In the genomic region with DNA sequence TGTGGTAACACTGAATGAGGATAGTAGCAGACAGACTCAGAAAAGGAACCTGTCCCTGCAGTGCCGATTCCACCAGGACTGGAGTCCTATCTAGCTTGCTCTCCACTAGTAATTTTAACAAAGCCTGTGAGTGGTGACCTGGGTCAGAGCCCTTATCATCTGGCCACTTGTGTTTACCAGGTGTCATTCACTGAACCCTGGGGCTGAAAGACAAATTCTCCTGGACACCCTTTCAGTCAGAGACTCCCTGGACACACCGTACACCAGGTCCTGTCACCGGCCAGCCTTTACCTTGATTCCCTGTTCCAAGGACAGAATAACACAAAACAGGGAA, we compare ENCODE assay signal across 16 mouse cellular contexts. TPM values are rescaled to one million over a fixed set of nuclear protein-coding genes. Genes with fewer than 3 reads are reported as not detected.
DNase-seq lines count a peak whose midpoint lies in the region; ATAC-seq and TF ChIP-seq lines count a peak whose summit lies in the region.
"Had no signal": no experiment of that assay in that cellular context is flagged by ENCODE, and none has a peak within 500 bp of the region (broad histone marks: within the 10 kb centered on the region; RNA-seq: fewer than 3 reads in every experiment).

No protein-coding gene starts in this region.

- no peak for TF ChIP-seq CTCF in kidney, adult 2 months (conservative IDR thresholded peaks at IDR 0.05; ENCODE audit: insufficient read depth, insufficient read length, low read depth, low read length)
- TF ChIP-seq CTCF in liver, postnatal 0 days (IDR thresholded peaks at IDR 0.05; ENCODE audit: low read depth), result no peak

- H3K4me2 ChIP-seq in heart, embryonic 12.5 days, result peak overlapping the region; percentile 26; the same call in 1 of the 2 replicates
- no peak overlapping the region for H3K4me2 ChIP-seq in intestine, embryonic 16.5 days (ENCODE audit: low read depth, low read length)
- no peak overlapping the region for H3K4me2 ChIP-seq in liver, postnatal 0 days (ENCODE audit: low read depth, low read length)
- no peak overlapping the region for H3K4me2 ChIP-seq in forebrain, embryonic 14.5 days (ENCODE audit: low read length)
- H3K4me2 ChIP-seq: embryonic facial prominence, embryonic 15.5 days; hindbrain, embryonic 15.5 days; limb, embryonic 15.5 days had no signal

- H3K27me3 ChIP-seq in kidney, adult 2 months (replicated peaks; ENCODE audit: control insufficient read depth, insufficient read depth, low read length), result no peaks in the 10 kb centered on the region
- H3K27me3 ChIP-seq in heart, embryonic 12.5 days (replicated peaks), result no peaks in the 10 kb centered on the region
- no peaks in the 10 kb centered on the region for H3K27me3 ChIP-seq in intestine, embryonic 16.5 days (replicated peaks; ENCODE audit: control insufficient read depth, insufficient read depth, low read length)
- no peaks in the 10 kb centered on the region for H3K27me3 ChIP-seq in liver, postnatal 0 days (ENCODE audit: insufficient read depth, low read length)
- H3K27me3 ChIP-seq in forebrain, embryonic 14.5 days (replicated peaks; ENCODE audit: control insufficient read depth, insufficient read depth, low read length), result no peaks in the 10 kb centered on the region
- H3K27me3 ChIP-seq: embryonic facial prominence, embryonic 15.5 days; hindbrain, embryonic 15.5 days; limb, embryonic 15.5 days had no signal

- peak; percentile 73 for ATAC-seq in heart, embryonic 12.5 days (ENCODE audit: insufficient number of reproducible peaks, low FRiP score)
- ATAC-seq in intestine, embryonic 16.5 days, result peak; percentile 26; the same call in 1 of the 2 replicates
- ATAC-seq in liver, postnatal 0 days, result peak; percentile 58
- ATAC-seq in forebrain, embryonic 14.5 days, result no peak

- TF ChIP-seq EP300 in liver, postnatal 0 days (IDR thresholded peaks at IDR 0.05; ENCODE audit: low read depth), result 0 out of 2 replicates have a peak, but pooled peaks have one; percentile 2

- peak overlapping the region; percentile 70 for H3K27ac ChIP-seq in kidney, adult 2 months (ENCODE audit: insufficient read depth, low read depth, low read length)
- H3K27ac ChIP-seq in heart, embryonic 12.5 days (ENCODE audit: poor library complexity, severe bottlenecking), result peak overlapping the region; percentile 66; the same call in 1 of the 2 replicates
- H3K27ac ChIP-seq in intestine, embryonic 16.5 days (ENCODE audit: low read length), result peak overlapping the region; percentile 9; the same call in 1 of the 2 replicates
- peak overlapping the region; percentile 84 for H3K27ac ChIP-seq in liver, postnatal 0 days (ENCODE audit: low read depth)
- H3K27ac ChIP-seq in forebrain, embryonic 14.5 days (ENCODE audit: low read depth, low read length), result no peak overlapping the region
- H3K27ac ChIP-seq: embryonic facial prominence, embryonic 15.5 days; forebrain, embryonic 10.5 days; hindbrain, embryonic 15.5 days; limb, embryonic 15.5 days; midbrain, embryonic 10.5 days had no signal

- H3K9me3 ChIP-seq in heart, embryonic 12.5 days (replicated peaks), result no peaks in the 10 kb centered on the region
- H3K9me3 ChIP-seq in intestine, embryonic 16.5 days (ENCODE audit: control insufficient read depth, low read length), result no peaks in the 10 kb centered on the region
- no peaks in the 10 kb centered on the region for H3K9me3 ChIP-seq in liver, postnatal 0 days (ENCODE audit: low read length)
- no peaks in the 10 kb centered on the region for H3K9me3 ChIP-seq in forebrain, embryonic 14.5 days (replicated peaks; ENCODE audit: control insufficient read depth, low read length)
- H3K9me3 ChIP-seq: embryonic facial prominence, embryonic 15.5 days; forebrain, embryonic 10.5 days; hindbrain, embryonic 15.5 days; limb, embryonic 15.5 days; midbrain, embryonic 10.5 days had no signal

- no peak for TF ChIP-seq POLR2A in kidney, adult 2 months (IDR thresholded peaks at IDR 0.05; ENCODE audit: low read depth, low read length)

- H3K36me3 ChIP-seq in kidney, adult 2 months (ENCODE audit: control insufficient read depth, insufficient read depth, low read length), result no peaks in the 10 kb centered on the region
- peaks cover 10% of the 10 kb centered on the region for H3K36me3 ChIP-seq in heart, embryonic 12.5 days
- H3K36me3 ChIP-seq in intestine, embryonic 16.5 days (ENCODE audit: control insufficient read depth, insufficient read depth, low read length), result no peaks in the 10 kb centered on the region
- H3K36me3 ChIP-seq in liver, postnatal 0 days (replicated peaks; ENCODE audit: insufficient read depth, low read length), result peaks cover 5% of the 10 kb centered on the region; the same call in 1 of the 2 replicates
- no peaks in the 10 kb centered on the region for H3K36me3 ChIP-seq in forebrain, embryonic 14.5 days (ENCODE audit: control insufficient read depth, insufficient read depth, low read length)
- H3K36me3 ChIP-seq: embryonic facial prominence, embryonic 15.5 days; hindbrain, embryonic 15.5 days; limb, embryonic 15.5 days had no signal

- H3K9ac ChIP-seq in heart, embryonic 12.5 days, result no peak overlapping the region
- no peak overlapping the region for H3K9ac ChIP-seq in intestine, embryonic 16.5 days (ENCODE audit: low read depth, low read length)
- H3K9ac ChIP-seq in liver, postnatal 0 days (replicated peaks), result peak overlapping the region; percentile 49; the same call in 1 of the 2 replicates
- H3K9ac ChIP-seq in forebrain, embryonic 14.5 days (ENCODE audit: low read length), result no peak overlapping the region
- H3K9ac ChIP-seq: embryonic facial prominence, embryonic 15.5 days; hindbrain, embryonic 15.5 days; limb, embryonic 15.5 days had no signal

- no peak for DNase-seq in kidney, adult 2 months
- DNase-seq in kidney, postnatal 4 days, result no peak
- peak; percentile 24 for DNase-seq in liver, postnatal 0 days
- no peak for DNase-seq in ovary, adult 18-20 months (ENCODE audit: low spot score)
- DNase-seq in forebrain, embryonic 14.5 days (ENCODE audit: low spot score), result no peak
- DNase-seq in right cerebral cortex, adult 18-20 months, result no peak
- DNase-seq: cerebellum, adult 8-10 months; lung, postnatal 36 days; thymus, adult 2 months had no signal

- peaks cover 15% of the 10 kb centered on the region; the same call in 1 of the 2 replicates for H3K4me1 ChIP-seq in kidney, adult 2 months (ENCODE audit: control insufficient read depth, insufficient read depth, low read length)
- H3K4me1 ChIP-seq in heart, embryonic 12.5 days (replicated peaks), result peaks cover 33% of the 10 kb centered on the region
- H3K4me1 ChIP-seq in intestine, embryonic 16.5 days (ENCODE audit: control insufficient read depth, insufficient read depth, low read length), result no peaks in the 10 kb centered on the region
- H3K4me1 ChIP-seq in liver, postnatal 0 days (ENCODE audit: insufficient read depth), result peaks cover 3% of the 10 kb centered on the region; the same call in 1 of the 2 replicates
- H3K4me1 ChIP-seq in forebrain, embryonic 14.5 days (ENCODE audit: control insufficient read depth, insufficient read depth, low read length), result no peaks in the 10 kb centered on the region
- H3K4me1 ChIP-seq: embryonic facial prominence, embryonic 15.5 days; hindbrain, embryonic 15.5 days had no signal

- 85% methylated on average over 3 of the region's 3 CpGs for WGBS in kidney, adult 2 months
- 28% methylated on average over 3 of the region's 3 CpGs for WGBS in heart, embryonic 12.5 days
- 47% methylated on average over 3 of the region's 3 CpGs for WGBS in intestine, embryonic 16.5 days
- 62% methylated on average over 3 of the region's 3 CpGs for WGBS in liver, postnatal 0 days (ENCODE audit: insufficient replicate concordance)
- WGBS in forebrain, embryonic 14.5 days, result 93% methylated on average over 3 of the region's 3 CpGs

- no peak overlapping the region for H3K4me3 ChIP-seq in kidney, adult 2 months (ENCODE audit: insufficient read depth, low read depth, low read length)
- H3K4me3 ChIP-seq in heart, embryonic 12.5 days, result no peak overlapping the region
- no peak overlapping the region for H3K4me3 ChIP-seq in intestine, embryonic 16.5 days (ENCODE audit: low read length)
- no peak overlapping the region for H3K4me3 ChIP-seq in liver, postnatal 0 days (ENCODE audit: low read depth, low read length)
- H3K4me3 ChIP-seq in forebrain, embryonic 14.5 days (ENCODE audit: low read depth, low read length), result no peak overlapping the region
- H3K4me3 ChIP-seq: embryonic facial prominence, embryonic 15.5 days; forebrain, embryonic 10.5 days; hindbrain, embryonic 15.5 days; limb, embryonic 15.5 days; midbrain, embryonic 10.5 days had no signal

RNA-seq across cellular contexts. Expression of gene Slc25a13, which starts 31.3 kb away (rescaled TPM):
- polyA plus RNA-seq in kidney, adult 2 months (2012; rRNA removed), result 35.2 and 37.8 TPM in 2 replicates
- polyA plus RNA-seq in heart, embryonic 12.5 days (2016; fragmentation: Nextera tagmentation; extraction: Ambion mirVana), result 80.5 and 83.6 TPM in 2 replicates
- polyA plus RNA-seq in intestine, embryonic 16.5 days (2015; fragmentation: Nextera tagmentation; extraction: Ambion mirVana), result 53.1 and 56.6 TPM in 2 replicates
- 160 and 167 TPM in 2 replicates for polyA plus RNA-seq in liver, postnatal 0 days (2015; fragmentation: Nextera tagmentation; extraction: Ambion mirVana)
- polyA plus RNA-seq in forebrain, embryonic 14.5 days (2014; fragmentation: Nextera tagmentation; extraction: Ambion mirVana), result 11.1 and 11.8 TPM in 2 replicates
